8 mouse cellular contexts compared by ENCODE assay signal in the genomic region with DNA sequence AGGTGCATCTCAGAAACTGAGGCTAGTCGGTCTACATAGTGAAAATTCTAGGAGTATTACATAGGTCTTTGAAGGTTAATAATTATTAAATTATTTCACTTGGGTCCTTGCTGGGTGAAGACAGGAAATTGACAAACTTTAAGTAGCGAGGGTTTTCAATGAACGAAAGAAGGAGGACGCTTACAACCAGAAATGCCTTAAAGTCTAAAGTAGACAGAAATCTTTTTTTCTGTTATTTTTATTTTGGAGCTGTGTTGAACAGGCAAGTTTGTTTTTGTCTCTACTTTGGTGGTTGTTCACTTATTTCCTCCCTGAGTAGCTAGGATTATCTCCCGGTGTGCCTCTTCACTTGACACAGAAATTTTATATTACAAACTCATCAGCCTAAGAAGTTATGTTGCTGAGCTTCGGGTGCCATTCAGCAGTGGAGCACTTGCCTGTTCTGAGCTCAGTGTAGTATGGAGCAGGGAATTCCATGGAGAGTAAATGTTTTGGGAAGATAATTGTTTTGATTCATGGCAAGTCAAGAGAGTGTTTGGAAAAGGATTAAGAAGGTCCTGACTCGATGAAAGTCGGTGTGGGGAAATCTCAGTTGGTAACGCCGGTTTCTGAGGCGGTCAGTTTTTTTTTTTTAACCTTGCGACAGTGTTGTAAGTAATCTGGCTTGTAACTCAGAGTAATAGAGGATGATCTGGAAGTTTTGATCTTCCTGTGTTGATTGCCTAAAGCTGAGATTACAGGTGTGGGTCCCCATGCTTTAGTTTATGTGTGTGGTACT. TPM values are rescaled to one million over a fixed set of nuclear protein-coding genes. Genes with fewer than 3 reads are reported as not detected.
DNase-seq lines count a peak whose midpoint lies in the region; ATAC-seq and TF ChIP-seq lines count a peak whose summit lies in the region.

No protein-coding gene starts in this region.

- TF ChIP-seq POLR2A in lung, adult 2 months (IDR thresholded peaks at IDR 0.05; ENCODE audit: borderline replicate concordance, extremely low read depth, low read depth, low read length) = no peak

- DNase-seq in lung, adult 2 months = no peak
- no peak for DNase-seq in lung, postnatal 4 days
- no peak for DNase-seq in adrenal gland, postnatal 4 days (ENCODE audit: low spot score in 2 of 2)
- no peak for DNase-seq in layer of hippocampus, adult 8-10 months (ENCODE audit: low spot score in 2 of 2)
- DNase-seq in gastrocnemius, adult 18-20 months (ENCODE audit: low spot score) = no peak

- H3K27ac ChIP-seq in embryonic facial prominence, embryonic 13.5 days = no peak overlapping the region
- H3K27ac ChIP-seq in intestine, embryonic 15.5 days = no peak overlapping the region; the same call in 1 of the 2 replicates
- H3K27ac ChIP-seq in neural tube, embryonic 13.5 days (replicated peaks) = no peak overlapping the region

- peak overlapping the region; percentile 37 for H3K4me3 ChIP-seq in lung, adult 2 months (replicated peaks; ENCODE audit: extremely low read depth, low read depth, low read length)
- peak overlapping the region; percentile 61 for H3K4me3 ChIP-seq in embryonic facial prominence, embryonic 13.5 days
- peak overlapping the region; percentile 64 for H3K4me3 ChIP-seq in intestine, embryonic 15.5 days (replicated peaks)
- H3K4me3 ChIP-seq in neural tube, embryonic 13.5 days = peak overlapping the region; percentile 57

- H3K4me1 ChIP-seq in lung, adult 2 months (ENCODE audit: control insufficient read depth, insufficient read depth, low read length) = no peaks in the 10 kb centered on the region; the same call in none of the 2 replicates
- peaks cover 18% of the 10 kb centered on the region for H3K4me1 ChIP-seq in embryonic facial prominence, embryonic 13.5 days
- peaks cover 9% of the 10 kb centered on the region for H3K4me1 ChIP-seq in intestine, embryonic 15.5 days (replicated peaks)
- peaks cover 24% of the 10 kb centered on the region for H3K4me1 ChIP-seq in neural tube, embryonic 13.5 days (replicated peaks)

- peak overlapping the region; percentile 75 for H3K4me2 ChIP-seq in embryonic facial prominence, embryonic 13.5 days
- peak overlapping the region; percentile 64 for H3K4me2 ChIP-seq in intestine, embryonic 15.5 days (replicated peaks)
- H3K4me2 ChIP-seq in neural tube, embryonic 13.5 days = peak overlapping the region; percentile 75

- no peaks in the 10 kb centered on the region for H3K9me3 ChIP-seq in embryonic facial prominence, embryonic 13.5 days
- no peaks in the 10 kb centered on the region for H3K9me3 ChIP-seq in intestine, embryonic 15.5 days
- H3K9me3 ChIP-seq in neural tube, embryonic 13.5 days = no peaks in the 10 kb centered on the region

- ATAC-seq in embryonic facial prominence, embryonic 13.5 days (ENCODE audit: insufficient number of reproducible peaks, insufficient read depth, low FRiP score, low TSS enrichment, low read depth) = no peak
- no peak for ATAC-seq in intestine, embryonic 15.5 days
- ATAC-seq in neural tube, embryonic 13.5 days (ENCODE audit: low read depth) = no peak

- H3K9ac ChIP-seq in embryonic facial prominence, embryonic 13.5 days = peak overlapping the region; percentile 76
- peak overlapping the region; percentile 60 for H3K9ac ChIP-seq in intestine, embryonic 15.5 days
- peak overlapping the region; percentile 75 for H3K9ac ChIP-seq in neural tube, embryonic 13.5 days

- no peak for TF ChIP-seq CTCF in lung, adult 2 months (IDR thresholded peaks at IDR 0.05; ENCODE audit: insufficient read depth, low read length)

- WGBS in lung, adult 2 months = 2% methylated on average over 12 of the region's 12 CpGs
- 28% methylated on average over 12 of the region's 12 CpGs for WGBS in embryonic facial prominence, embryonic 13.5 days
- WGBS in intestine, embryonic 15.5 days = 4% methylated on average over 12 of the region's 12 CpGs
- WGBS in neural tube, embryonic 13.5 days = 30% methylated on average over 12 of the region's 12 CpGs

- H3K27me3 ChIP-seq in embryonic facial prominence, embryonic 13.5 days = no peaks in the 10 kb centered on the region
- no peaks in the 10 kb centered on the region for H3K27me3 ChIP-seq in intestine, embryonic 15.5 days (replicated peaks)
- no peaks in the 10 kb centered on the region for H3K27me3 ChIP-seq in neural tube, embryonic 13.5 days

- H3K36me3 ChIP-seq in embryonic facial prominence, embryonic 13.5 days = peaks cover 15% of the 10 kb centered on the region
- H3K36me3 ChIP-seq in intestine, embryonic 15.5 days = no peaks in the 10 kb centered on the region
- H3K36me3 ChIP-seq in neural tube, embryonic 13.5 days = peaks cover 26% of the 10 kb centered on the region

RNA-seq across cellular contexts. Expression of a gene that starts 0.8 kb away (rescaled TPM):
- 1.3 and 3.0 TPM in 2 replicates for polyA plus RNA-seq in lung, adult 2 months (2012; rRNA removed)
- 7.6 and 8.9 TPM in 2 replicates for polyA plus RNA-seq in embryonic facial prominence, embryonic 13.5 days (2015; fragmentation: Nextera tagmentation; extraction: Ambion mirVana)
- polyA plus RNA-seq in intestine, embryonic 15.5 days (2015; fragmentation: Nextera tagmentation; extraction: Ambion mirVana) = 6.3 and 8.6 TPM in 2 replicates
- polyA plus RNA-seq in neural tube, embryonic 13.5 days (2015; fragmentation: Nextera tagmentation; extraction: Ambion mirVana) = 4.2 and 4.5 TPM in 2 replicates
- 10 to 100 TPM; 12.0 to 13.6 TPM for total RNA-seq in adrenal gland, postnatal 4 days (2021)
- 1 to 10 TPM; 3.0 to 4.5 (median 3.7) TPM for total RNA-seq in layer of hippocampus, adult 8-10 months (2022)
- 1 to 10 TPM; 1.4 to 1.5 TPM for total RNA-seq in gastrocnemius, adult 18-20 months (2021)

RNA-seq across cellular contexts. Expression of a gene that starts 0.9 kb away (rescaled TPM):
- polyA plus RNA-seq in lung, adult 2 months (2012; rRNA removed) = 3.0 and 4.9 TPM in 2 replicates
- polyA plus RNA-seq in embryonic facial prominence, embryonic 13.5 days (2015; fragmentation: Nextera tagmentation; extraction: Ambion mirVana) = 31.4 and 39.4 TPM in 2 replicates
- polyA plus RNA-seq in intestine, embryonic 15.5 days (2015; fragmentation: Nextera tagmentation; extraction: Ambion mirVana) = 19.8 and 20.8 TPM in 2 replicates
- polyA plus RNA-seq in neural tube, embryonic 13.5 days (2015; fragmentation: Nextera tagmentation; extraction: Ambion mirVana) = 30.1 and 39.3 TPM in 2 replicates
- 10 to 100 TPM; 29.0 to 32.5 TPM for total RNA-seq in adrenal gland, postnatal 4 days (2021)
- 10 to 100 TPM; 29.3 to 31.4 (median 30.5) TPM for total RNA-seq in layer of hippocampus, adult 8-10 months (2022)
- total RNA-seq in gastrocnemius, adult 18-20 months (2021) = 10 to 100 TPM; 17.9 to 19.2 TPM

RNA-seq across cellular contexts. Expression of a gene that starts 33.5 kb away (rescaled TPM):
- 3.3 and 5.1 TPM in 2 replicates for polyA plus RNA-seq in lung, adult 2 months (2012; rRNA removed)
- 63.3 and 64.2 TPM in 2 replicates for polyA plus RNA-seq in embryonic facial prominence, embryonic 13.5 days (2015; fragmentation: Nextera tagmentation; extraction: Ambion mirVana)
- polyA plus RNA-seq in intestine, embryonic 15.5 days (2015; fragmentation: Nextera tagmentation; extraction: Ambion mirVana) = 41.5 and 42.6 TPM in 2 replicates
- polyA plus RNA-seq in neural tube, embryonic 13.5 days (2015; fragmentation: Nextera tagmentation; extraction: Ambion mirVana) = 74.3 and 76.4 TPM in 2 replicates
- total RNA-seq in adrenal gland, postnatal 4 days (2021) = 10 to 100 TPM; 28.5 to 31.8 TPM
- total RNA-seq in layer of hippocampus, adult 8-10 months (2022) = 10 to 100 TPM; 40.8 to 46.2 (median 43.9) TPM
- total RNA-seq in gastrocnemius, adult 18-20 months (2021) = 10 to 100 TPM; 23.5 to 24.5 TPM

RNA-seq across cellular contexts. Expression of a gene that starts 50.8 kb away (rescaled TPM):
- 0.40 and 0.66 TPM in 2 replicates for polyA plus RNA-seq in lung, adult 2 months (2012; rRNA removed)
- polyA plus RNA-seq in embryonic facial prominence, embryonic 13.5 days (2015; fragmentation: Nextera tagmentation; extraction: Ambion mirVana) = 0.55 and 0.65 TPM in 2 replicates
- 0.23 and 0.30 TPM in 2 replicates for polyA plus RNA-seq in intestine, embryonic 15.5 days (2015; fragmentation: Nextera tagmentation; extraction: Ambion mirVana)
- 1.1 and 1.4 TPM in 2 replicates for polyA plus RNA-seq in neural tube, embryonic 13.5 days (2015; fragmentation: Nextera tagmentation; extraction: Ambion mirVana)
- total RNA-seq in adrenal gland, postnatal 4 days (2021) = 1 to 10 TPM in 1 of 2 experiments, under 1 TPM in 1; 0.54 to 1.0 TPM
- under 1 TPM in 3 of 4 experiments, not detected in 1; 0.25 to 0.74 (median 0.36) TPM for total RNA-seq in layer of hippocampus, adult 8-10 months (2022)
- total RNA-seq in gastrocnemius, adult 18-20 months (2021) = not detected

RNA-seq across cellular contexts. Expression of a gene that starts 54.3 kb away (rescaled TPM):
- 6.8 and 10.1 TPM in 2 replicates for polyA plus RNA-seq in lung, adult 2 months (2012; rRNA removed)
- polyA plus RNA-seq in embryonic facial prominence, embryonic 13.5 days (2015; fragmentation: Nextera tagmentation; extraction: Ambion mirVana) = 129 and 139 TPM in 2 replicates
- polyA plus RNA-seq in intestine, embryonic 15.5 days (2015; fragmentation: Nextera tagmentation; extraction: Ambion mirVana) = 88.6 and 101 TPM in 2 replicates
- polyA plus RNA-seq in neural tube, embryonic 13.5 days (2015; fragmentation: Nextera tagmentation; extraction: Ambion mirVana) = 113 and 132 TPM in 2 replicates
- 10 to 100 TPM; 35.6 to 40.2 TPM for total RNA-seq in adrenal gland, postnatal 4 days (2021)
- 10 to 100 TPM; 16.2 to 22.7 (median 17.0) TPM for total RNA-seq in layer of hippocampus, adult 8-10 months (2022)
- total RNA-seq in gastrocnemius, adult 18-20 months (2021) = 10 to 100 TPM; 10.9 to 15.1 TPM
